Mouse (Mus musculus): ENCODE measurements at regions not wholly inside any gene's neighbourhood (a gene's known extent, or its start where the extent isn't known, plus 50 kb on each side); places are given as distances from the start of the nearest gene placed in this dataset.

DNA sequence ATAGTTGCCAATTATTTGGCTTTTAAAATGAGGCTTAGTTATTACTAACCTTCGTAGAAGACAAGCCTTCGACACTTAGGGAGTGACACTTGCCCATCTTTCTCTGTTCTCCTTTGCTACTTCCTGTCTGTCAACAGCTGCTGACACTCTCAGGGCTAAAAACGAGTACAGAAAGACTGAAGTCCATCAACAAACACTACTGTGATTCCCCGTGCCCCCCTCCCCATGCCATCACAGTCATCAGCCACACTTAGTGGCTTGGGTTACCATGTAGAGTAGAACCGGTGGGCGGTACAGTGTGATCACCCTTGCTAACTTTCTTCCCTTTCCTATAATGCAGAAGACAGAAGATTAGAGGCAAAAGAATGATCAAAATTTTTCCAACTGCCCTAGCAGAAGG, 402.4 kb downstream of the Atp23 start:
- no peak for DNase-seq (ENCODE audit: low read depth, low spot score)

- DNase-seq (ENCODE audit: low read depth, low spot score), result no peak
These were observed 407.4 kb downstream of the Atp23 start for GRCm38 (mm10) chr10:126493734-126494133.

DNA sequence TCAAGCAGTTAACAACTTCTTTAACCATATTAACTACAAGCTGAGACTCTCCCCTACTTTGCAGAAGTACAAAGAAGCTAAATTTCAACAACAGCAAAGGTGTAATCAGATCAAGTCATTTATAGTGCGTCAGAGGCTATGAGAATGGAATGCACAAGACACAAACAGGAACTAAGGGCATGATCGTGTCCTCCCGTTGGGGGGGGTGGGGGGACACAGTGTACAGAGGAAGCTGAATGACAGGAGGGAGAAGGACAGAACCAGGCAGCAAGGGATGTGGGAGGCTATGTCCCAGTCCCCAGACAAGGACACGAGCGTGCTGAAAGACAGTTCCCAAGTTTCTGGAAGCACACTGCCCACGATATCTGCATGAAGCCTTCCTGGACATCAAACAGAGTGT, 408.9 kb downstream of the Atp23 start:
- no peak for DNase-seq (ENCODE audit: low read depth, low spot score)

DNA sequence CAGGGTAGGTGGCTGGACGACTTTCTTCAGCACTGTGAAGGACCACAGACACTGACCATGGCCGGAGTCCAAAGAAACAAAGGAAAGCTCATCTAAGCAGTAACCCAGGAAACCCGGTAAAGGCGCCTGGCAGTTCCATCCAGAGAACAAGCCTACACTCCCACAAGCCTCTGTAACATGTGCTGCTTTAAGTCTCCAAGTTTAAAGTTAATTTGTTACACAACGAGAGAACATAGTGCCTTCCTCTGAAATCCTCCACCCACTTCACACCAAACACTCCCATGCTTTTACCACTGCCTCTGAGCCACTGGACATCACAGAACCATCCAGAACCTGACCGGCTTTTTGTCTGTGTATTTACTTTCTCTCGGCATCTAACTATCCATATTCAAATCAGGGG, 416.0 kb downstream of the Atp23 start:
- peak; percentile 59 for DNase-seq (ENCODE audit: low read depth, low spot score)

DNA sequence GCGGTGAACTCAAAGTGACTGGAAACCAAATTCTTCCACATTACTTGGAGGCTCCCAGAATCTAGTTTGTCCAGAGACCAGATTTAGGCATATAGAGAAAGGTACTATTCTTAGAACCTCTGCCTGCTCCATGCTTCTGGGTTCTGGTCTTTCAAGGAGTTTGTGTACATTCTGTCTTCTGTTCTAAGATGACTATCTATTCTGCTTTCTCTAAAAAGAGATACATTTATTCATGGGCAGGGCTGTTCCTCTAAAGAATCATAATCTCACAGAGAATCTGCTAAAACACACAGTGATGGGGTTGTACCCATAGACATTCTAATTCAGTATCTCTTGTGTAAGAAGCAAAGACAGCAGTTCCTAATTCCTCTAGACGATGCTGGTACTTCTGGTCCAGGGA, 417.7 kb downstream of the Atp23 start:
- DNase-seq (ENCODE audit: low read depth, low spot score), result peak; percentile 14

- no peak for DNase-seq (ENCODE audit: low read depth, low spot score)
These were observed 420.8 kb downstream of the Atp23 start for GRCm38 (mm10) chr10:126480382-126480781.

GRCm38 (mm10) chr10:126479743-126480142, 421.4 kb downstream of the Atp23 start:
- DNase-seq (ENCODE audit: low read depth, low spot score), result no peak

DNA sequence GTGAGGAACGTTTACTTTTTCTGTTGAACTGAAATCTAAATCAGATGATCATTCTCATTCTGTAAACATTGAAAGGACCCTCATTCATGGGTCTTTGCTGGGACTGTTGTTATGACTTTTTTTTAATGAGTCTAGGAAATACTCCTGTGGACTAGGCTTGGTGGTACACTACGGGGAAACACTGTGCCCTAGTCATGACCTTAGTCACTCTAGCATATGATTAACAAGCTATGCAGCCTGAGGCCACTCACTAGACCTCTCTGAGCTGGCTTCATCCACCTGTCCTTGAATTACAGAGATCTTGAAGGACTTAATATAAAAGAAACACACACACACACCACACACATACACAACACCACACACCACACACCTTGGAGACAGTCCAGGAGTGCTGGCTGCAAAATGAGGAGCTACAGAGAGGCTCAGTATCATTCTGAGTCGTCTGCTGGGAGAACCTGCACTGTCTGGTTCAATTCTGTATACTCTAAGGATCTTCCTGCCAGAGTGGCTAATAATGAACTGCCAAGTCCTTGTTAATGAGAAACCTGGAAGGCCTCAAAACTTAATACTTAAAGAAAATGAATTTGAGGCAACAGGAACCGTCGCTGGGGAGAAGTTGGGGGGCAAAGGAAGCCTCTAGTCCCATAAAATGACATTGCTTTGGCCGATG, 428.0 kb downstream of the Atp23 start:
- no peak for DNase-seq (ENCODE audit: low read depth, low spot score)

- no peak for DNase-seq (ENCODE audit: low read depth, low spot score)
These were observed 430.2 kb downstream of the Atp23 start for GRCm38 (mm10) chr10:126470838-126471491.

GRCm38 (mm10) chr10:126462770-126463169, 438.4 kb downstream of the Atp23 start:
- DNase-seq (ENCODE audit: low read depth, low spot score), result no peak

DNA sequence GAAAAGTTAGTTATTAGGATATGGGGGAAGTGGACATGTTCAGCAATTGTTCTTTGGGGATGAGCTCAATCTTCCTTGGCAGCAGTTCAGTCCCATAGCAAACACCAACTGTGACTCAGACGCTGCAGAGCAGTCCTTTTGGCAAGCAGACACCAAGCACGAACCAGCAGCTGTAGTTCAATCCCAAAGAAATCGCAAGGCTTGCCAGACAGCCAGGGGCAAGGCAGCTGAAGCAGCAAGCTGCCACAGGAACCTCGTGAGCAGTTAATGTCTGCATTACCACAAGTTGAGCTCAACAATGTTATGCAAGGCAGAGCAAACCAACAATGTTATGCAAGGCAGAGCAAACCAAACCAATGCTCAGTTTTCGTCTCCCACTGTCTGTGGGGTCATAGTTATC, 442.6 kb downstream of the Atp23 start:
- DNase-seq (ENCODE audit: low read depth, low spot score), result peak; percentile 68

DNA sequence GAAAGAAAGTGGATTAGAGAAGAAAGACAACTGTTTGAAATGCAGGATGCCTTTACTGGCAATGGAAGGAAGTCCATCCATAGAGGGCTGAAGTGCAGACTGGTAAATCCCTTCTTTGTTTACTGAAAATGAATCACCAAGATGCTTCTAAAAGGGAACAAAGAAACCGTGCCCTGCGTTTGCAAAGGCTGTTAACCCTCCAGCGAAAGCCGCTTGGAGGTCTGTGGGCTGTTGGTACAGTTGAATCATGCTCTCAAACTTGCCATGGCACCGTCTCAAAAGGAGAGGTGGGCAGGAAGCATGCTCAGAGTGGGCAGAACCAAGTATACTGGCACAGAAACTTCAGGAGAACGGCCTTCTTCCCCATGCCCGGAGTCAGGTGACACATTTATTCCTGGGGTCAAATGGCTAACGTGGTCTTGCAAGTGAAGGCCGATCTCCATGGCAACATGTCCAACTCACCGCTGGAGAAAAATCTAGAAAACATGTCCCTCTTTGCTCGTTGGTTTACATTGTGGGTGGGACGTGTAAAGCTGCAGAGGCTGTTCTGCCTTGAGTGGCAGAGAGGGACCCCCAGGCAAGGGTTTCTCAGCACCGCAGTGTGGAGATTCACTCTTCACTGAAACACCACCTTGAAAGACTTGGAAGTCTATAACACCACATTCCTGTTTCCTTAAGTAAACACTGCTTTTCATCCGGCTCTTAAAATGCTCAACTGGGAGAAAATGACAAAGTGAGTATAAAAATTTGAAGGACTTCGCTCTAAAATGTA, 448.2 kb downstream of the Atp23 start:
- DNase-seq (ENCODE audit: low read depth, low spot score), result peak; percentile 33

- no peak for DNase-seq (ENCODE audit: low read depth, low spot score)
These were observed 449.0 kb downstream of the Atp23 start for GRCm38 (mm10) chr10:126452057-126452622.

GRCm38 (mm10) chr10:126431222-126431621, 465.3 kb downstream of the Lrig3 start:
- peak; percentile 10 for DNase-seq (ENCODE audit: low read depth, low spot score)

- DNase-seq (ENCODE audit: low read depth, low spot score), result peak; percentile 53
These were observed 464.4 kb downstream of the Lrig3 start for GRCm38 (mm10) chr10:126430346-126430745.

- no peak for DNase-seq (ENCODE audit: low read depth, low spot score)
These were observed 463.5 kb downstream of the Lrig3 start for GRCm38 (mm10) chr10:126429502-126429901.

DNA sequence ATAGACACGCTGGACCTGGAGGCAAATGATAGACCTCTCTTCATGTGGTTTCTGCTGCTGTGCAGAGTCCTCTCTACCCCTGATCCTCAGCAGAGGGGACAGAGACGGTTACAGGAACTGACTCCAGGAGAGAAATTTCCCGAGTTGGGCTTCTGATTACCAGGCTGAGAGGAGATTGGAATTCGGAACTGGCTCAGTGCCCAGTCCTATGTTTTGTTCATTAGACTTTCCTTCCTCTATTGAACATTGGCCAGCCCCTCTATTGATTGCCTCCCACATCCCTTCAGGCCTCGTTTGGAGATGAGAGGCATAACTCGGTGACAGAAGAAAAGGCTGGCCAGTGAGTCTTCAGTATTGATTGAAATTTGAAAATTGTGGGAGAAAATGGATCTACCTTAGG, 456.1 kb downstream of the Lrig3 start:
- DNase-seq (ENCODE audit: low read depth, low spot score), result no peak

DNA sequence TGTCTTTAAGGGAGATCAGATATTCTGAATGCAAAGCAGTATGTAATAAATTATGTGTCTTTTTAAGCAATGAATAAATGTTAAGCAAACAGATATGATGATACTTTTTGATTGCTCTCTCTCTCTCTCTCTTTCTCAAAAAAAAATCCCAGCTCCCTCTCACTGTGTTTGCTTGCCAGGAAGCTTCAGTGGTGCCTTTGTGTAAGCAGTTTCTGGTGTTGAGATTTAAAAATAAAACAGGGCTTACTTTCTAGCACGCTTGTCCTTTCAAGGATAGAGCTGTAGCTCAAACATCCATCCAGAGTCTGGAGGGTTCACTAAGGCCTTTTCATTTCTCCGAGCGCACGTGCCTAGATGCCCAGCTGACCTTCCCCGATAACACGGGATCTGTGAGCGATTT, 447.8 kb downstream of the Lrig3 start:
- DNase-seq (ENCODE audit: low read depth, low spot score), result peak; percentile 57

DNA sequence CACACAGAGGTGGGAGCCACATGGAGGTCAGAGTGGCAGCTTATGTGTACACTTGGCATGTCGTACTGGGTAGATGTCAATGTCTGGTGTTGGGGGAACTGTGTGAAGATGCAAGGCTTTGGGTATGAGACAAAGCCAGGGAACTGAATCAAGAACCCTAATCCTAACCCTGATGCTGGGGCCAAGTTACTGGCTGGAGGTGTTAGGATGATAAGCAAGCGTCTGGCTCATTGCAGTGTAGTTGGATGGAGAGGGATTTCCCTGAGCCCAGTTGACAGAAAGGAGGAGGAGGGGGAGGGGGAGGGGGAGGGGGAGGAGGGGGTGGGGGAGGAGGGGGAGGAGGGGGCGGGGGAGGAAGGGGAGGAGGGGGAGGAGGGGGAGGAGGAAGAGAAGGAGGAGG, 426.3 kb downstream of the Lrig3 start:
- DNase-seq (ENCODE audit: low read depth, low spot score), result no peak

GRCm38 (mm10) chr10:126391770-126392169, 425.8 kb downstream of the Lrig3 start:
- no peak for DNase-seq (ENCODE audit: low read depth, low spot score)

GRCm38 (mm10) chr10:126386430-126386829, 420.5 kb downstream of the Lrig3 start:
- no peak for DNase-seq (ENCODE audit: low read depth, low spot score)

DNA sequence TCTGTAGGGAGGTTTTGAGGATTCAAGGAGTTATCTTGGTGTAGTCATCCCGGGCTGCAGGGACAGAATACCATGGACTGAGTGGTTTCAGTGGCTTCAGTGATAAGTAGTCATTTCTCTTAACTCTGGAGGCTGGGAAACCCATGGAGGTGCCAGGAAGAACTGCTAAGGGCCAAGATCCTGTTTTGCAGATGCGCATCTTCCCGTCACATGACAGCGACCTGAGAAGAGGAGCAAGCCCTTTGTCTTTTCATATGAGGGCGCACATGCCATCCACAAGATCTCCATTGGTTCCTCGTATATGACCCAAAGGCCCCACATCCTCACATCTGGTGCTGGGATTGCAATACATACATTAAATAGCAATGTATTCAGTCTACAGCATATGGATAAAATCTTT, 419.7 kb downstream of the Lrig3 start:
- DNase-seq (ENCODE audit: low read depth, low spot score), result no peak

All from brain, adult 2 months (tissue).